ENCODE assay signal across 8 mouse cellular contexts in the genomic region with DNA sequence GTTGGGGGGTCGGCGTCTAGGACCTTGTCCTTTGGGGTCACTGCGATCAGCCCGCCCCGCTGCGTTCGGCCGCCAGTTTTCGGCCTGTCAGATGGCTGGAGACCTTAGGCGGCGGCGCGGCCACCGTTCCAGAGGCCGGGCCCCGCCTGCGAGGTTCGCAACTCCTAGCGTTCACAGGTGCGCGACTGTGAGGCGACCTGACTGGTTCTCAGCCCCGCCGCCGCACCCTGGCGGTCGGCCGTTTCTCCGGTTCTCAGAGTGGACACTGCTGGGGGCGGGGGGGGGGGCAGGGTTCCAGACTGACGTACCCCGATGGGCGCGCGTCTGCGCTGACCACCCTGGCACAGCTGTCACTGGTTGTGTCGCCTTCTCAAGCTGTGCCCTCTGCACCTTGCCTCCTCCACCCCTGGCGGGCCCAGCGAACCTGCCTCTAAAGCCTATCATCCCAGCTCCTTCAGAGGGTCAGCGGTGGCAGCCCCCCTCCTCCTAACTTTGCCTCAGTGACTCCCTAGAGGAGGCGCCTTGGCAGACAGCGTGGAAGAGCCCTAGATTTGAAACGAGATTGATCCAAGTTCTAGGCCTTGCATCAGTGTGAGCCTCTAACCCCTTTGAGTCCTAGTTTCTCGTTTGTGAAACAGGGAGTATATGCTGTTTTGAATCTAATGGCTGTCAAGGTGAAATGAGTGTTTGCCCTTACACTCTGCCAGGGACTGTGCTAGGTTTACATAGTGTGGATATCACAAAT. TPM values are rescaled to one million over a fixed set of nuclear protein-coding genes. Genes with fewer than 3 reads are reported as not detected.
A peak's percentile ranks its signal among the peaks of the same experiment; 100 is the strongest.
DNase-seq lines count a peak whose midpoint lies in the region; ATAC-seq and TF ChIP-seq lines count a peak whose summit lies in the region.

No protein-coding gene starts in this region.

- H3K4me2 ChIP-seq in heart, embryonic 16.5 days (ENCODE audit: low read depth, low read length): peak overlapping the region; percentile 99

- intact Hi-C loops in left cerebral cortex, postnatal 4 days (cut with DNase I): loop anchor here (10.0 kb wide), 1 partner anchor 83 kb away; a partner anchor contains a TSS

- H3K36me3 ChIP-seq in heart, embryonic 16.5 days (ENCODE audit: control insufficient read depth, insufficient read depth): peaks cover 34% of the 10 kb centered on the region
- H3K36me3 ChIP-seq in macrophage (ENCODE audit: inconsistent target): peaks cover 40% of the 10 kb centered on the region

- H3K4me1 ChIP-seq in cortical plate, adult 2 months (ENCODE audit: control insufficient read depth, insufficient read depth, low read length): peaks cover 6% of the 10 kb centered on the region
- peaks cover 19% of the 10 kb centered on the region for H3K4me1 ChIP-seq in heart, embryonic 16.5 days (ENCODE audit: control insufficient read depth, insufficient read depth, low read length)

- H3K27me3 ChIP-seq in heart, embryonic 16.5 days (ENCODE audit: control insufficient read depth, insufficient read depth, low read length): no peaks in the 10 kb centered on the region

- H3K9me3 ChIP-seq in heart, embryonic 16.5 days (replicated peaks; ENCODE audit: control insufficient read depth, low read length): no peaks in the 10 kb centered on the region

- WGBS in heart, embryonic 16.5 days: 1% methylated on average over 44 of the region's 44 CpGs
- WGBS in macrophage (ENCODE audit: missing documents): 2% methylated on average over 44 of the region's 44 CpGs

- DNase-seq in left cerebral cortex, postnatal 4 days: peak; percentile 35
- DNase-seq in left cerebral cortex, adult 18-20 months (ENCODE audit: low spot score in 2 of 2): no peak
- DNase-seq in right cerebral cortex, postnatal 36 days (ENCODE audit: low spot score in 2 of 2): no peak
- no peak for DNase-seq in urinary bladder, adult 18-20 months (ENCODE audit: low spot score in 2 of 2)
- no peak for DNase-seq in thymus, adult 18-20 months

- no peak for ATAC-seq in heart, embryonic 16.5 days (replicated peaks; ENCODE audit: extremely low read depth, insufficient read depth, low FRiP score)

- no peak for TF ChIP-seq CTCF in cortical plate, adult 2 months (IDR thresholded peaks at IDR 0.05; ENCODE audit: extremely low read depth, insufficient read depth, low read length)

- H3K9ac ChIP-seq in heart, embryonic 16.5 days (ENCODE audit: low read length): peak overlapping the region; percentile 87

- H3K79me2 ChIP-seq in macrophage (ENCODE audit: inconsistent target): peaks cover 64% of the 10 kb centered on the region

- peak overlapping the region; percentile 48; the same call in 1 of the 2 replicates for H3K27ac ChIP-seq in cortical plate, adult 2 months (ENCODE audit: insufficient read depth, low read length)
- H3K27ac ChIP-seq in heart, embryonic 16.5 days (ENCODE audit: low read length): peak overlapping the region; percentile 99
- H3K27ac ChIP-seq in macrophage: peak overlapping the region; percentile 93; the same call in 1 of the 2 replicates

- no peak for TF ChIP-seq POLR2A in cortical plate, adult 2 months (IDR thresholded peaks at IDR 0.05; ENCODE audit: extremely low read depth, insufficient read depth, low read length)

- peak overlapping the region; percentile 81 for H3K4me3 ChIP-seq in cortical plate, adult 2 months (ENCODE audit: insufficient read depth, low read length)
- peak overlapping the region; percentile 83 for H3K4me3 ChIP-seq in heart, embryonic 16.5 days (ENCODE audit: low read length)
- H3K4me3 ChIP-seq in macrophage (ENCODE audit: inconsistent target): peak overlapping the region; percentile 91

RNA-seq across cellular contexts. Expression of a gene that starts 0.9 kb away (rescaled TPM):
- total RNA-seq in left cerebral cortex, postnatal 4 days (2021): 10 to 100 TPM; 38.6 to 39.4 TPM
- total RNA-seq in left cerebral cortex, adult 18-20 months (2021): 10 to 100 TPM; 41.3 to 41.6 TPM
- 25.4 and 27.5 TPM in 2 replicates for polyA plus RNA-seq in cortical plate, adult 2 months (2012; rRNA removed)
- polyA plus RNA-seq in heart, embryonic 16.5 days (2015; fragmentation: Nextera tagmentation; extraction: Ambion mirVana): 15.8 and 18.6 TPM in 2 replicates
- 10 to 100 TPM; 30.3 to 74.8 (median 48.9) TPM for total RNA-seq in macrophage (2018; cell fraction: chromatin; rRNA removed)
- total RNA-seq in macrophage (2018; cell fraction: cytosol; rRNA removed): 10 to 100 TPM; 29.0 to 60.1 (median 45.8) TPM
- 100 to 1,000 TPM in 4 of 26 experiments, 10 to 100 TPM in 22; 58.1 to 111 (median 77.9) TPM for total RNA-seq in macrophage (2018; cell fraction: nucleus; rRNA removed)
- 32.9 to 40.2 TPM (median 33.2 TPM) in 3 replicates for polyA plus RNA-seq in macrophage (2018)

RNA-seq across cellular contexts. Expression of a gene that starts 10.3 kb away (rescaled TPM):
- 10 to 100 TPM; 41.2 to 41.4 TPM for total RNA-seq in left cerebral cortex, postnatal 4 days (2021)
- total RNA-seq in left cerebral cortex, adult 18-20 months (2021): 10 to 100 TPM; 42.5 to 51.3 TPM
- polyA plus RNA-seq in cortical plate, adult 2 months (2012; rRNA removed): 41.4 and 44.4 TPM in 2 replicates
- 60.4 and 67.4 TPM in 2 replicates for polyA plus RNA-seq in heart, embryonic 16.5 days (2015; fragmentation: Nextera tagmentation; extraction: Ambion mirVana)
- 10 to 100 TPM in 14 of 26 experiments, 1 to 10 TPM in 12; 1.1 to 29.3 (median 12.0) TPM for total RNA-seq in macrophage (2018; cell fraction: chromatin; rRNA removed)
- 10 to 100 TPM in 25 of 26 experiments, 1 to 10 TPM in 1; 10.0 to 29.0 (median 22.0) TPM for total RNA-seq in macrophage (2018; cell fraction: cytosol; rRNA removed)
- 10 to 100 TPM in 14 of 26 experiments, 1 to 10 TPM in 12; 3.0 to 31.2 (median 10.1) TPM for total RNA-seq in macrophage (2018; cell fraction: nucleus; rRNA removed)
- polyA plus RNA-seq in macrophage (2018): 21.9 to 37.4 TPM (median 33.3 TPM) in 3 replicates

RNA-seq across cellular contexts. Expression of a gene that starts 10.3 kb away (rescaled TPM):
- total RNA-seq in left cerebral cortex, postnatal 4 days (2021): 100 to 1,000 TPM; 874 to 875 TPM
- total RNA-seq in left cerebral cortex, adult 18-20 months (2021): 100 to 1,000 TPM; 717 to 762 TPM
- polyA plus RNA-seq in cortical plate, adult 2 months (2012; rRNA removed): 920 and 922 TPM in 2 replicates
- 354 and 453 TPM in 2 replicates for polyA plus RNA-seq in heart, embryonic 16.5 days (2015; fragmentation: Nextera tagmentation; extraction: Ambion mirVana)
- 100 to 1,000 TPM in 7 of 26 experiments, 10 to 100 TPM in 19; 47.1 to 193 (median 87.2) TPM for total RNA-seq in macrophage (2018; cell fraction: chromatin; rRNA removed)
- total RNA-seq in macrophage (2018; cell fraction: cytosol; rRNA removed): 1,000 to 10,000 TPM; 1,233 to 3,484 (median 1,756) TPM
- total RNA-seq in macrophage (2018; cell fraction: nucleus; rRNA removed): 100 to 1,000 TPM; 201 to 530 (median 344) TPM
- polyA plus RNA-seq in macrophage (2018): 767 to 1,640 TPM (median 1,335 TPM) in 3 replicates

RNA-seq across cellular contexts. Expression of a gene that starts 13.7 kb away (rescaled TPM):
- total RNA-seq in left cerebral cortex, postnatal 4 days (2021): 10 to 100 TPM; 25.1 to 27.5 TPM
- 10 to 100 TPM; 32.2 to 35.0 TPM for total RNA-seq in left cerebral cortex, adult 18-20 months (2021)
- polyA plus RNA-seq in cortical plate, adult 2 months (2012; rRNA removed): 58.0 and 58.9 TPM in 2 replicates
- 21.8 and 24.7 TPM in 2 replicates for polyA plus RNA-seq in heart, embryonic 16.5 days (2015; fragmentation: Nextera tagmentation; extraction: Ambion mirVana)
- total RNA-seq in macrophage (2018; cell fraction: chromatin; rRNA removed): 1 to 10 TPM in 22 of 26 experiments, under 1 TPM in 1, not detected in 3; 0.69 to 6.6 (median 3.3) TPM
- total RNA-seq in macrophage (2018; cell fraction: cytosol; rRNA removed): 10 to 100 TPM in 24 of 26 experiments, 1 to 10 TPM in 2; 8.6 to 30.9 (median 20.0) TPM
- 10 to 100 TPM in 10 of 26 experiments, 1 to 10 TPM in 16; 2.7 to 20.2 (median 8.0) TPM for total RNA-seq in macrophage (2018; cell fraction: nucleus; rRNA removed)
- 4.0 to 21.8 TPM (median 18.1 TPM) in 3 replicates for polyA plus RNA-seq in macrophage (2018)

RNA-seq across cellular contexts. Expression of a gene that starts 20.8 kb away (rescaled TPM):
- total RNA-seq in left cerebral cortex, postnatal 4 days (2021): 10 to 100 TPM; 69.0 to 71.2 TPM
- total RNA-seq in left cerebral cortex, adult 18-20 months (2021): 10 to 100 TPM; 25.1 to 25.2 TPM
- 59.3 and 60.1 TPM in 2 replicates for polyA plus RNA-seq in cortical plate, adult 2 months (2012; rRNA removed)
- 6.6 and 8.7 TPM in 2 replicates for polyA plus RNA-seq in heart, embryonic 16.5 days (2015; fragmentation: Nextera tagmentation; extraction: Ambion mirVana)
- total RNA-seq in macrophage (2018; cell fraction: chromatin; rRNA removed): 10 to 100 TPM in 23 of 26 experiments, 1 to 10 TPM in 3; 7.8 to 41.0 (median 20.2) TPM
- 10 to 100 TPM in 21 of 26 experiments, 1 to 10 TPM in 5; 8.6 to 15.5 (median 11.6) TPM for total RNA-seq in macrophage (2018; cell fraction: cytosol; rRNA removed)
- total RNA-seq in macrophage (2018; cell fraction: nucleus; rRNA removed): 10 to 100 TPM in 23 of 26 experiments, 1 to 10 TPM in 3; 4.0 to 47.4 (median 17.0) TPM
- polyA plus RNA-seq in macrophage (2018): 4.6 to 21.1 TPM (median 17.5 TPM) in 3 replicates

Comparison
In these comparisons a context has a peak if more than half of its experiments do, and no peak if none do; other contexts are left out.
1. H3K27ac ChIP-seq: peak in every context shown above with its lines; median percentile 99 in heart, embryonic 16.5 days; 93 in macrophage; 48 in cortical plate, adult 2 months.